Mouse (Mus musculus): ENCODE results near the gene Il12rb1. TPM values are rescaled to one million over a fixed set of nuclear protein-coding genes. Genes with fewer than 3 reads are reported as not detected.

Gene Il12rb1
- polyA plus RNA-seq, 1 experiment from 2014 or later = 0.35 TPM

GRCm38 (mm10) chr8:70801156-70801555, 7.1 kb upstream of the Il12rb1 start:
- WGBS = 28% methylated on average over 15 of the region's 15 CpGs
- no peak overlapping the region for H3K4me2 ChIP-seq (ENCODE audit: low read length)
- DNase-seq (ENCODE audit: low spot score) (no peak), ATAC-seq (replicated peaks; ENCODE audit: low FRiP score, low TSS enrichment, low read depth) (no peak)
- H3K9me3 ChIP-seq (ENCODE audit: control insufficient read depth, low read length) = no peaks in the 10 kb centered on the region
- H3K27ac ChIP-seq (ENCODE audit: low read depth) = no peak overlapping the region
- H3K9ac ChIP-seq (ENCODE audit: low read length) = no peak overlapping the region
- peaks cover 8% of the 10 kb centered on the region; the same call in 1 of the 2 replicates for H3K4me1 ChIP-seq (replicated peaks; ENCODE audit: control insufficient read depth, insufficient read depth, low read length)
- H3K27me3 ChIP-seq (replicated peaks; ENCODE audit: control insufficient read depth, insufficient read depth, low read length) = peaks cover 50% of the 10 kb centered on the region
- no peaks in the 10 kb centered on the region for H3K36me3 ChIP-seq (ENCODE audit: control insufficient read depth, insufficient read depth, low read length)
- no peak overlapping the region for H3K4me3 ChIP-seq (ENCODE audit: low read depth, low read length)

- H3K9me3 ChIP-seq (ENCODE audit: control insufficient read depth, low read length) = no peaks in the 10 kb centered on the region
- peaks cover 50% of the 10 kb centered on the region for H3K27me3 ChIP-seq (replicated peaks; ENCODE audit: control insufficient read depth, insufficient read depth, low read length)
- H3K4me1 ChIP-seq (replicated peaks; ENCODE audit: control insufficient read depth, insufficient read depth, low read length) = peaks cover 8% of the 10 kb centered on the region; the same call in 1 of the 2 replicates
- no peaks in the 10 kb centered on the region for H3K36me3 ChIP-seq (ENCODE audit: control insufficient read depth, insufficient read depth, low read length)
- no peak overlapping the region for H3K4me3 ChIP-seq (ENCODE audit: low read depth, low read length)
- ATAC-seq (replicated peaks; ENCODE audit: low FRiP score, low TSS enrichment, low read depth) = no peak
- no peak for DNase-seq (ENCODE audit: low spot score)
- 65% methylated on average over 1 of the region's 1 CpGs for WGBS
- H3K9ac ChIP-seq (ENCODE audit: low read length) = no peak overlapping the region
- no peak overlapping the region for H3K27ac ChIP-seq (ENCODE audit: low read depth)
- no peak overlapping the region for H3K4me2 ChIP-seq (ENCODE audit: low read length)
Measured at GRCm38 (mm10) chr8:70801830-70802229, 6.4 kb upstream of the Il12rb1 start.

GRCm38 (mm10) chr8:70802786-70803510, 5.3 kb upstream of the Il12rb1 start:
- H3K27ac ChIP-seq (ENCODE audit: low read depth) = no peak overlapping the region
- no peaks in the 10 kb centered on the region for H3K9me3 ChIP-seq (ENCODE audit: control insufficient read depth, low read length)
- no peaks in the 10 kb centered on the region for H3K36me3 ChIP-seq (ENCODE audit: control insufficient read depth, insufficient read depth, low read length)
- peaks cover 48% of the 10 kb centered on the region for H3K27me3 ChIP-seq (replicated peaks; ENCODE audit: control insufficient read depth, insufficient read depth, low read length)
- no peak overlapping the region for H3K9ac ChIP-seq (ENCODE audit: low read length)
- H3K4me2 ChIP-seq (ENCODE audit: low read length) = no peak overlapping the region
- H3K4me3 ChIP-seq (ENCODE audit: low read depth, low read length) = no peak overlapping the region
- H3K4me1 ChIP-seq (replicated peaks; ENCODE audit: control insufficient read depth, insufficient read depth, low read length) = peaks cover 8% of the 10 kb centered on the region; the same call in 1 of the 2 replicates
- ATAC-seq (replicated peaks; ENCODE audit: low FRiP score, low TSS enrichment, low read depth) (no peak), DNase-seq (ENCODE audit: low spot score) (no peak)
- 64% methylated on average over 11 of the region's 11 CpGs for WGBS

GRCm38 (mm10) chr8:70803761-70804480, 4.3 kb upstream of the Il12rb1 start:
- no peaks in the 10 kb centered on the region for H3K36me3 ChIP-seq (ENCODE audit: control insufficient read depth, insufficient read depth, low read length)
- peaks cover 38% of the 10 kb centered on the region for H3K27me3 ChIP-seq (replicated peaks; ENCODE audit: control insufficient read depth, insufficient read depth, low read length)
- no peak overlapping the region for H3K27ac ChIP-seq (ENCODE audit: low read depth)
- peak overlapping the region; percentile 41 for H3K4me3 ChIP-seq (ENCODE audit: low read depth, low read length)
- no peak for DNase-seq (ENCODE audit: low spot score)
- H3K4me2 ChIP-seq (ENCODE audit: low read length) = peak overlapping the region; percentile 67
- H3K9ac ChIP-seq (ENCODE audit: low read length) = 0 out of 2 replicates have a peak overlapping the region, but pooled peaks have one; percentile 17
- H3K9me3 ChIP-seq (ENCODE audit: control insufficient read depth, low read length) = no peaks in the 10 kb centered on the region
- 1% methylated on average over 47 of the region's 47 CpGs for WGBS
- H3K4me1 ChIP-seq (replicated peaks; ENCODE audit: control insufficient read depth, insufficient read depth, low read length) = peaks cover 8% of the 10 kb centered on the region; the same call in 1 of the 2 replicates
- ATAC-seq (replicated peaks; ENCODE audit: low FRiP score, low TSS enrichment, low read depth) = no peak

- Histone ChIP-seq H3K9ac (ENCODE audit: low read length) (0 out of 2 replicates have a peak within 1 kb of the TSS, but pooled peaks have one; percentile 17), H3K4me1 (replicated peaks; ENCODE audit: control insufficient read depth, insufficient read depth, low read length) (peaks cover 8% of the 10 kb centered on the region; the same call in 1 of the 2 replicates), H3K4me2 (ENCODE audit: low read length) (peak within 1 kb of the TSS; percentile 67), H3K4me3 (ENCODE audit: low read depth, low read length) (peak within 1 kb of the TSS; percentile 41), H3K27me3 (replicated peaks; ENCODE audit: control insufficient read depth, insufficient read depth, low read length) (peaks cover 31% of the 10 kb centered on the region), H3K9me3 (ENCODE audit: control insufficient read depth, low read length) (no peaks in the 10 kb centered on the region), H3K36me3 (ENCODE audit: control insufficient read depth, insufficient read depth, low read length) (no peaks in the 10 kb centered on the region), H3K27ac (ENCODE audit: low read depth) (no peak within 1 kb of the TSS)
- 2% methylated on average over 45 of the region's 45 CpGs for WGBS
- ATAC-seq (replicated peaks; ENCODE audit: low FRiP score, low TSS enrichment, low read depth) (peak; percentile 85), DNase-seq (ENCODE audit: low spot score) (peak; percentile 88)
Measured at GRCm38 (mm10) chr8:70804481-70805206, 3.6 kb upstream of the Il12rb1 start, which contains the start of gene Mast3. Gene Mast3, minus strand, starts transcription at chr8:70805054.

- Histone ChIP-seq H3K27me3 (replicated peaks; ENCODE audit: control insufficient read depth, insufficient read depth, low read length) (peaks cover 18% of the 10 kb centered on the region), H3K4me2 (ENCODE audit: low read length) (no peak overlapping the region), H3K9me3 (ENCODE audit: control insufficient read depth, low read length) (no peaks in the 10 kb centered on the region), H3K36me3 (ENCODE audit: control insufficient read depth, insufficient read depth, low read length) (no peaks in the 10 kb centered on the region), H3K9ac (ENCODE audit: low read length) (no peak overlapping the region), H3K4me3 (ENCODE audit: low read depth, low read length) (no peak overlapping the region), H3K4me1 (replicated peaks; ENCODE audit: control insufficient read depth, insufficient read depth, low read length) (peaks cover 8% of the 10 kb centered on the region; the same call in 1 of the 2 replicates), H3K27ac (ENCODE audit: low read depth) (no peak overlapping the region)
- 74% methylated on average over 4 of the region's 4 CpGs for WGBS
- DNase-seq (ENCODE audit: low spot score) = no peak
- ATAC-seq (replicated peaks; ENCODE audit: low FRiP score, low TSS enrichment, low read depth) = no peak
Measured at GRCm38 (mm10) chr8:70806541-70806940, 1.7 kb upstream of the Il12rb1 start.

GRCm38 (mm10) chr8:70807304-70807703, 945 bp upstream of the Il12rb1 start:
- no peak overlapping the region for H3K4me2 ChIP-seq (ENCODE audit: low read length)
- H3K4me3 ChIP-seq (ENCODE audit: low read depth, low read length) = no peak overlapping the region
- no peak for DNase-seq (ENCODE audit: low spot score)
- peaks cover 16% of the 10 kb centered on the region for H3K27me3 ChIP-seq (replicated peaks; ENCODE audit: control insufficient read depth, insufficient read depth, low read length)
- ATAC-seq (replicated peaks; ENCODE audit: low FRiP score, low TSS enrichment, low read depth) = no peak
- peaks cover 8% of the 10 kb centered on the region; the same call in 1 of the 2 replicates for H3K4me1 ChIP-seq (replicated peaks; ENCODE audit: control insufficient read depth, insufficient read depth, low read length)
- WGBS = 54% methylated on average over 1 of the region's 1 CpGs
- no peaks in the 10 kb centered on the region for H3K9me3 ChIP-seq (ENCODE audit: control insufficient read depth, low read length)
- no peak overlapping the region for H3K27ac ChIP-seq (ENCODE audit: low read depth)
- no peaks in the 10 kb centered on the region for H3K36me3 ChIP-seq (ENCODE audit: control insufficient read depth, insufficient read depth, low read length)
- H3K9ac ChIP-seq (ENCODE audit: low read length) = no peak overlapping the region

- DNase-seq (ENCODE audit: low spot score) = no peak
- Histone ChIP-seq H3K9me3 (ENCODE audit: control insufficient read depth, low read length) (no peaks in the 10 kb centered on the region), H3K27me3 (replicated peaks; ENCODE audit: control insufficient read depth, insufficient read depth, low read length) (peaks cover 3% of the 10 kb centered on the region), H3K4me3 (ENCODE audit: low read depth, low read length) (no peak overlapping the region), H3K4me1 (replicated peaks; ENCODE audit: control insufficient read depth, insufficient read depth, low read length) (peaks cover 3% of the 10 kb centered on the region; the same call in 1 of the 2 replicates), H3K36me3 (ENCODE audit: control insufficient read depth, insufficient read depth, low read length) (no peaks in the 10 kb centered on the region), H3K27ac (ENCODE audit: low read depth) (no peak overlapping the region), H3K4me2 (ENCODE audit: low read length) (no peak overlapping the region), H3K9ac (ENCODE audit: low read length) (no peak overlapping the region)
- no peak for ATAC-seq (replicated peaks; ENCODE audit: low FRiP score, low TSS enrichment, low read depth)
- 77% methylated on average over 8 of the region's 8 CpGs for WGBS
Measured at GRCm38 (mm10) chr8:70808955-70809701, 879 bp downstream of the Il12rb1 start.

All from intestine, embryonic 14.5 days (tissue).